Mouse (Mus musculus): ENCODE measurements around the gene Nceh1.

Nceh1 gene

GRCm38 (mm10) chr3:27191856-27192255 lies 9.1 kb downstream of the Nceh1 start:
- DNase-seq = no peak

GRCm38 (mm10) chr3:27193844-27194317 lies 11.1 kb downstream of the Nceh1 start:
- DNase-seq = peak; percentile 23

GRCm38 (mm10) chr3:27195153-27195552 lies 12.4 kb downstream of the Nceh1 start:
- DNase-seq = no peak

DNA sequence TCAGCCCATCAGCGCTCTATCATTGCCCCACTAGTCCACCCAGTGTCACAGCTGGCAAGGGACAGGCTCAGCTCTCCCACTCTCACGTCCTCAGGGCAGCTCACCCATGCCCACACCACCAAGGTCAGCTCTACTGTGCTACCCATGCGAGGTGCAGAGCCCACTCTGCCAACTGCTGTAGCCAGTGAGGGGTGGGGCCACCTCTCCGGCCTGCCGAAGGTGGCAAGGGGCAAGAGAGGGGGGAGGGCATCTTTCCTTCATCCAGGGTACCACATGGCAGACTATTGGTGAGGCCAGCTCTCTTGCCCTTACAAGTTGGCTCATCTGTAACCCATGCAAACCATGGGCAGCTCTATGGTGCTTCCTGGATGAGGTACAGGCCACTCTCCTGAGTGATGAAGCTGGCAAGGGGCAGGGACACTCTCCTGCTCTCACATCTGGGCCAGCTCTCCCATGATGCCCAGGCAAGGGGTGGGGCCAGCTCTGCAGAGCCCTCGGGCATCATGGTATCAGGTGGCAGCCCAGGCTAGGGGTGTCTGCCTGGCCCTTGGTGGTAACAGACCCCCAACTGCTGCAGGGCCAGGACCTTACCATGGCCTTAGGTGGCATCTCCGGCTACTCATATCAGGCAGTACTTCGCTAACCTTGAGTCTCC lies 12.9 kb downstream of the Nceh1 start:
- DNase-seq = no peak

GRCm38 (mm10) chr3:27196529-27196928 lies 13.8 kb downstream of the Nceh1 start:
- DNase-seq = no peak

GRCm38 (mm10) chr3:27197816-27198215 lies 15.1 kb downstream of the Nceh1 start:
- DNase-seq = no peak

- DNase-seq = no peak
Measured at GRCm38 (mm10) chr3:27199120-27199519, 16.4 kb downstream of the Nceh1 start.

- no peak for DNase-seq
Measured at GRCm38 (mm10) chr3:27201728-27202411, 19.1 kb downstream of the Nceh1 start.

DNA sequence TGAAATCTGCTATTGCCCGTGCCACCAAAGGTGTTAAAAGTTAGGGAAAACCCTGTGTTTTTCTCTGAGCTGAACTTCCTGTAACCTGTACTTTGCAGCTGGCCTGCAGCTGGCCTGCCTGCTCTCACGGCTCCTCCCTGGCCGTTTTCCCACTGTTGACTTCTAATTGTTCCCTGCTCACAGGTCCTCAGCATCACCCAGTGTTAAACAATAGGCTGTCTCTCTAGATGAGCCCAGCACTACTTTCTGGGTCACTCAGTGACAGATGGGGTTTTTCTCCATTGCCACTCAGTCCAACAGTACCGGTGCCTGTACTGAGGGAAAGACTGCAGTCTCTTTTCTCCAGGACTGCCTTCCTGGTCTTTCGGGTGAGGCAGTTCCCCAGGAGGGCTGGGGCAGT lies 22.3 kb downstream of the Nceh1 start:
- peak; percentile 34 for DNase-seq

- DNase-seq = no peak
Measured at GRCm38 (mm10) chr3:27205514-27206220, 22.9 kb downstream of the Nceh1 start.

DNA sequence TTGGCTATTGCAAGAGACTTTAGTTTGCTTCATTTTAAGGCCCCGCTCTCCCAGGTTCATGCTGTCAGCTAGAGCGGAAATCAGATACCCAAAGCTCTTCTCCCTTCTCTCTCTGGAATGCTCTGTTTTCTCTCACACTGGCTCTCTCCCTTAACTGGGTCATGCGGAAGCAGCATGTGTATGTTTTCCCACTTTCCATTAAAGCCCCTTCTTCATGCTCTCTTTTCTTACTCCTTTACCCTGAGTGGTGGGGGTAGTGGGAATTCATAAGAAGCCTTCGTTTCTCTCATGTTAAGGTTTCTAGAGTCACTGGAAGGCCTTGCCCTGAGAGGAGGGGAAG lies 23.4 kb downstream of the Nceh1 start:
- DNase-seq = no peak

- no peak for DNase-seq
Measured at GRCm38 (mm10) chr3:27206577-27206976, 23.8 kb downstream of the Nceh1 start.

- no peak for DNase-seq
Measured at GRCm38 (mm10) chr3:27209707-27210106, 26.9 kb downstream of the Nceh1 start.

DNA sequence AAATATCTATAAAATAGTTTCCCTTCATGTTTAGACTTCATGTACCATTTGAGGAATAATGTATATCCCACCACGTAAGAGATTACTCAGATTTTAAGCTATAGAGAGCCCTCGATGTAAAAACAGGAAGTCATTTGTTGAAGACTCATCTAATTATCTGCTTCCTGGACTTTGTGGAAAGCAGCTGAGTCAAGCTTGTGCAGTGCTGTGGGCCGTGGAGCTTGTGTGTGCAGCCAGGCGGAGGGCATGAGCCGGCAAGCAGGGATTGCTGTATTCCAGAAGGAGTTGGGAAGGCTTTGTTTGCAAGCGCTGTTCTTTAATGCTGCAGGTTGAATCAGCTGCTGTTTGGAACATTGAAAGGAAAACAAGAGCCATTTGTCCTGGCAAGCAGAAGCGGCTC lies 27.5 kb downstream of the Nceh1 start:
- DNase-seq = peak; percentile 11

DNA sequence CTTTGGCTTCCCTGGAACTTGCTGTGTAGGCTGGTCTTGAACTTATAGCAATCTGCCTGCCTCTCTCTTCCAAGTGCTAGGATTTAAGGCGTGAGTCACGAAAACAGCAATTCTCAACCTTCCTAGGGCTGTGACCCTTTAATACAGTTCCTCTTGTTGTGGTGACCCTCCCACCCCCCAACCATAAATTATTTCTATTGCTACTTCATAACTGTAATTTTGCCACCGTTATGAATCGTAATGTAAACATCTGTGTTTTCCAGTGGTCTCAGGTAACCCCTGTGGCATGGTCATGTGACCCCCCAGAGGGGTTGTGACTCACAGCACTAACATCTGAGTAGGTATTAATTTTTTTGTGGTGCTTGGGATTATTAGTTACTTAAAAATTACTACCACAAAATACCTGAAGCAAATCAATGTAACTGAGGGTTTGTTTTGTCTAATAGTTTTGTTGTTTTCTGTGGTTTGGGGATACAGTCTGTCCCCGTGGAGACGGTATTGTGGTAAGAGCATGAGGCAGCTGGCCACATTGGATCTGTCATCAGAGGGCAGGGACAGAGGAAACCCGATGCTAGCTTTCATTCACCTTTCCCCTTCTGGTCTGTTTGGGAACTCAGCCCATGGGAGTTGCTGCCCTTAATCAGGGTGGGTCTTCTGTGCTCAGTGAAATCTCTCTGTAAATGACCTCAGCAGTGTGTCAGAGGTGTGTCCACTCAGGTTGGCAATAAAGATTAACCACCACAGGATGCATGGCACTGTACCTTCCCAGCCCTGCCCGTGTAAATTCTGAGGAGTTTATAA lies 31.5 kb downstream of the Nceh1 start:
- no peak for DNase-seq

DNA sequence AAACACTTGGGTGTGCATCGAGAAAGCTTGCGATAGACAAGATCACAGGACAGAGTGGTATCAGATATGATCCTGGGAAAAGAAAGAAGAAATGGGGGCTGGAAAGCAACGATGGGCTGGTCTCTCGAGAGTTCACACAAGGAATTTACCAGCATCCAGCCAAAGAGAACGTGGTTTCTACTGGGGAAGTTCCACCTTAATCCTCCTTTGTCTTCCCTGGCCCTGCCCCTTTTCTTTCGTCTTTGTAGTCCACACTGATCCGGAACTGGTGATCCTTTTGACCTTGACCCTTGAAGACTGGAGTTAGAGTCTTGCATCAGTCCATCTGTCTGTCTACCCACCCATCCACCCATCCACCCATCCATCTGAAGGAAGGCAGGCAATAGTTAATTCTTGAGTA lies 34.6 kb downstream of the Nceh1 start:
- DNase-seq = no peak

- DNase-seq = no peak
Measured at GRCm38 (mm10) chr3:27218604-27219003, 35.8 kb downstream of the Nceh1 start.

- DNase-seq = no peak
Measured at GRCm38 (mm10) chr3:27222052-27222451, 39.3 kb downstream of the Nceh1 start.

DNA sequence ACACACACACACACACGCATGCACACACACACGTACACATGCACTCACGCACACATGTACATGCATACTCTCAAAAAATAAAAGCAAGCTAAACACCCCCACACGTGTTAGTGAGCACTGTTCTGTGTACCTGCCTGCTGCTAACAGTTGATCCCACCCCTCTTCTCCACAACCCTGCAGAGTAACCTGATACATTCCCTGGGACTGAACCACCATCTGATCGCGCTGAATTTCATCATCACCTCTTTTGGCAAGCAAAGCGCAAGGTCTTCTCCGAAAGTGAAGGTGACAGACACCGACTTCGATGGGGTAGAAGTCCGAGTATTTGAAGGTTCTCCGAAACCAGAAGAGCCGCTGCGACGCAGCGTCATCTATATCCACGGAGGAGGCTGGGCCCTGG lies 39.7 kb downstream of the Nceh1 start:
- no peak for DNase-seq

DNA sequence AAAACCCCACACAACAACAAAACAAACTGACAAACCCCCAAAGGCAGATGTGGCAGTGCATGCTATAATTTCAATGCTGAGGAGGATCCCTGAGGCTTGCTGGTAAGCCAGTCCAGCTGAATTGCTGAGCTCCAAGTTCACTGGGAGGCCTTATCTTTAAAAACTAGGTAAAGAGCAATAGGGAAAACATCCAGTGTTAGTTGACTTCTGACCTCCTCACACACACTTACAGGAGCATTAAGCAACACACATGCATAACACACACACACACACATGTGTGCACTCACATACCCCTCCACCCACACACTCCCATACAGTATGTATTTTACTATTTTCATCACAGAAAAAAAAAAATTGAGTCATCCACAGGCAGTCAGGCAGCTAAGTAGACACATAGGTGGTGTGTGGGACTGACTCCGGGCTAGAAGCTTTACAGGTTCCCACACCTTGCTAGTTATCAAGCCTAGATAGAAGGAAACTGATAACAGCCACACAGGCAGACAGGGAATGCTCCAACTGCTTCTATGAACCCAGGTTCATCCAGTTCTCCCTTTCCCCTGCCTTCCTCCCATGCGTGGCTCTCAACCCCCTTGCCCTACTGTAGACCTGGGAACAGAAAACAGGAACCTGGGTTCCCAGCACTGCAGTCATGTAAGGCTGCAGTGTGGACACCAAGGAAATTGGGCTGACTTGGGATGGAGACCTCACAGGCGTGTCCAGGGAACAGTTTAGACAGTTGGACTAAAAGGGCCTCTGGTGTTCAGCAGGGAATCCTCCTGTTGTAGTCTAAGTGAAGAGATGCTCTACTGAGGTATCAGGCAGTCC lies 45.1 kb downstream of the Nceh1 start:
- no peak for DNase-seq

- DNase-seq = peak; percentile 30
Measured at GRCm38 (mm10) chr3:27228530-27229309, 46.0 kb downstream of the Nceh1 start.

DNA sequence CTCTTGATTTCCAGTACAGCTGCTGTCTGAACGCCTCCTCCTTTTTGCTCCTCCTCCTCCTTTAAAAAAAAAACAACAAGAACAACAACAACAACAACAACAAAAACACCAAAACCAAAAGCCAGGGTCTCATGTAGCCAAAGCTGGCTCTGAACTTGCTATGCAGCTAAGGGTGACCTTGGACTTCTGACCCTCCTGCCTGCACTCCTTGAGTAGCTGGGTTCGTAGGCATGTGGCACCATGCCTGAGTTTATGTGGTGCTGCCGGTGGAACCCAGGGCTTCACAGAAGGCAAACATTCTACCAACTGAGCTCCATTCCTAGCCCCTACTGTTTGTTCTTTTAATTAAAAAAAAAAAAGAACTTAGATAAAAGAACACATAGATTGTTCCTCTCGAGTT lies 50.6 kb downstream of the Nceh1 start:
- no peak for DNase-seq

Measured in embryo, embryonic 11 days (tissue).